Mouse (Mus musculus) kidney, adult 2 months (tissue): ENCODE data around the gene Rims1. TPM values are rescaled to one million over a fixed set of nuclear protein-coding genes. Genes with fewer than 3 reads are reported as not detected.

Source experiments
- DNase-seq: peaks from one replicate; pipeline ENCODE4 v3.0.0; 2021
- H3K27ac ChIP-seq: fragments of 200-500 bp; 2 replicates; pipeline ENCODE4 v1.5.1; 2012; ENCODE audit warnings: low read depth, low read length, control low read depth, inconsistent platforms; ENCODE audit not compliant: insufficient read depth
- H3K27me3 ChIP-seq: fragments of 200-500 bp; replicated peaks from 2 replicates; pipeline ENCODE4 v1.6.1; 2012; ENCODE audit warnings: mild to moderate bottlenecking, moderate library complexity, low read length, inconsistent platforms; ENCODE audit not compliant: control insufficient read depth, insufficient read depth
- H3K36me3 ChIP-seq: fragments of 200-500 bp; 2 replicates; pipeline ENCODE4 v1.6.1; 2012; ENCODE audit warnings: mild to moderate bottlenecking, moderate library complexity, low read length, inconsistent platforms; ENCODE audit not compliant: control insufficient read depth, insufficient read depth
- H3K4me1 ChIP-seq: fragments of 200-500 bp; 2 replicates; pipeline ENCODE4 v1.6.1; 2011; ENCODE audit warnings: low read length; ENCODE audit not compliant: control insufficient read depth, insufficient read depth
- H3K4me3 ChIP-seq: fragments of 200-500 bp; 2 replicates; pipeline ENCODE4 v1.5.1; 2011; ENCODE audit warnings: mild to moderate bottlenecking, low read depth, low read length, control low read depth; ENCODE audit not compliant: insufficient read depth
- CTCF ChIP-seq: fragments of 200-500 bp; conservative IDR thresholded peaks from 2 replicates; pipeline ENCODE4 v1.5.1; 2011; ENCODE audit warnings: low read depth, mild to moderate bottlenecking, control low read depth, low read length, moderate library complexity, mixed read lengths; ENCODE audit not compliant: insufficient read depth, insufficient read length
- POLR2A ChIP-seq: fragments of 200-500 bp; IDR thresholded peaks from one replicate; pipeline ENCODE4 v1.6.1; 2011; ENCODE audit warnings: low read depth, low read length, control low read depth
- WGBS: fragments of 180-500 bp; shearing (Covaris S2); methylation state at CpG from one replicate; pipeline ENCODE4 v1.1.7; 2018; 5-methylcytosine and 5-hydroxymethylcytosine counted together
- polyA plus RNA-seq: library from polyadenylated mRNA; depleted of rRNA; stranded (reverse); fragments of >200 nt; gene quantifications from 2 replicates; pipeline ENCODE4 v1.2.3, GENCODE M21; 2012

Gene Rims1
- polyA plus RNA-seq, 1 experiment, result 0.02 TPM

DNA sequence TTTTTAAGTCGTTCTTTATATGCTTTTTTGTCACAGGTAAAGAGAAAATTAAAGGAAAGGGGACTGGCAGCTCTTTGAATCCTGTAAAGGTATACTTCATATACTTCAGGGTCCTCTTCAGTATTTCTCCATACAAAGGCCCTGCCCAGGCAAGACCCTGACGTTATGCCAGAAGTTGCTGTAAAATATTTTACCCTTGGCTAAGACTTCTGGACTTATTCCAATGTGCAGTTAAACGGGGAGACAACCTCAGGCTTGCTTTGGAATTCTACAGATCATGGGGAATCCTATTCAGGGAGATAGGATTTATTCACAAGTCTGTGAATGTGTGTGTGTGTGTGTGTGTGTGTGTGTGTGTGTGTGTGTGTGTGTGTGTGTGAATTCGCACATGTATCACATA is 270.7 kb downstream of the Rims1 start:
- Histone ChIP-seq H3K4me1 (no peaks in the 10 kb centered on the region), H3K27me3 (no peaks in the 10 kb centered on the region; the same call in 1 of the 2 replicates), H3K4me3 (no peak overlapping the region), H3K36me3 (no peaks in the 10 kb centered on the region), H3K27ac (no peak overlapping the region)
- no peak for TF ChIP-seq POLR2A
- no peak for TF ChIP-seq CTCF
- WGBS, result 42% methylated on average over 4 of the region's 4 CpGs
- DNase-seq, result no peak

DNA sequence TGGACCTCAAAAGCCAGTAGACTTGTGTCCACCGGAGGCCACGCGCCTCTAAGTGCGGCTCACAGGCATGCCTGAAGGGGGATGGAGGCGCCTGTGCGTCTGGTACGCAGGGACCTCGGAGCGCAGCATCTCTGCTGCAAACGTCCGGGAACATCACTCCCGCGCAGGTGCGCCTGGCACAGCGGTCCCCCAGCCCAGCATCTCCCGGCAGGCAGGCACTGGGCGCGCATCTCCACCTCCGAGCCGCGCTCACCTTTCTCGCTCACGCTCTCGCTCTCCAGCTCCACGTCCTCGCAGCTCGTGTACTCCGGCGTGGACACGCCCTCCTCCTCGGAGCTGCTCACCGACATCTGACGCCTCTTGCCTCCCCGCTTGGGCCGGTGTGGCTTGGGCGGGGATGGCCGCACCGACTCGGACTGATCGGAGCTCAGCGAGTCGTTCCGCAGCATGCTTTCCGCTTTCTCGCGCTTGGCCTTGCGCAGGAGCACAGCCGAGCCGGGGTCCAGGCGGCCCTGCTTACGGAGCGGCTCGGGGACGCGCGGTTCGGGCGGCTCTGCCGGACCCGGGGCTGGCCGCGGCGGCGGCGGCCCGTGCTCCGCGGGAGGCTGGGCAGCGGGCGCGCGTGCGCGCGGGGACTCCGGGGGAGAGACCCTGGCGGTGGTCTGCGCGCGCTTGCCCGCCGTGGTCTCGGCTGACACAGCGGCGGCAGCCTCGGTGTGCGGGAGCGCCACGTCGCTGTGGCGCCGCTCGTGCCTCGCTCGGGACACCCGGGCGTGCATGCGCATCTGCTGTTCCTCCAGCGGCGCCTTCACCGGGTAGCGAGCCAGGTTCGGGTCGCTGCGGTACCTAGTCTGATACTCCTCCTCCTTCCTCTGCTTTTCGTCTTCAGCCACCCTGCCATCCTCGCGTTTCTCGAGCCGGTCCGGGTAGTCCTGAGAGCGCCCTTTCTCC is 272.4 kb downstream of the Rims1 start:
- DNase-seq, result no peak
- no peak overlapping the region for H3K4me3 ChIP-seq
- TF ChIP-seq POLR2A (no peak), CTCF (no peak)
- no peaks in the 10 kb centered on the region for H3K36me3 ChIP-seq
- 1% methylated on average over 110 of the region's 112 CpGs for WGBS
- H3K27ac ChIP-seq, result no peak overlapping the region
- no peaks in the 10 kb centered on the region for H3K4me1 ChIP-seq
- no peaks in the 10 kb centered on the region; the same call in 1 of the 2 replicates for H3K27me3 ChIP-seq

- H3K27ac ChIP-seq, result no peak overlapping the region
- DNase-seq, result no peak
- 87% methylated on average over 4 of the region's 4 CpGs for WGBS
- H3K27me3 ChIP-seq, result no peaks in the 10 kb centered on the region
- H3K4me1 ChIP-seq, result no peaks in the 10 kb centered on the region
- H3K36me3 ChIP-seq, result no peaks in the 10 kb centered on the region
- H3K4me3 ChIP-seq, result no peak overlapping the region
- no peak for TF ChIP-seq CTCF
- no peak for TF ChIP-seq POLR2A
Measured at GRCm38 (mm10) chr1:22515103-22515502, 290.7 kb downstream of the Rims1 start.

- no peak overlapping the region for H3K27ac ChIP-seq
- WGBS, result 84% methylated on average over 16 of the region's 16 CpGs
- H3K4me3 ChIP-seq, result no peak overlapping the region
- H3K4me1 ChIP-seq, result no peaks in the 10 kb centered on the region
- no peaks in the 10 kb centered on the region for H3K27me3 ChIP-seq
- TF ChIP-seq POLR2A, result no peak
- no peak for TF ChIP-seq CTCF
- no peaks in the 10 kb centered on the region for H3K36me3 ChIP-seq
- no peak for DNase-seq
Measured at GRCm38 (mm10) chr1:22512421-22512820, 293.4 kb downstream of the Rims1 start.

- 74% methylated on average over 9 of the region's 9 CpGs for WGBS
- Histone ChIP-seq H3K4me3 (no peak overlapping the region), H3K36me3 (no peaks in the 10 kb centered on the region), H3K27ac (no peak overlapping the region), H3K27me3 (no peaks in the 10 kb centered on the region), H3K4me1 (no peaks in the 10 kb centered on the region)
- no peak for TF ChIP-seq CTCF
- TF ChIP-seq POLR2A, result no peak
- no peak for DNase-seq
Measured at GRCm38 (mm10) chr1:22511614-22512013, 294.2 kb downstream of the Rims1 start.

DNA sequence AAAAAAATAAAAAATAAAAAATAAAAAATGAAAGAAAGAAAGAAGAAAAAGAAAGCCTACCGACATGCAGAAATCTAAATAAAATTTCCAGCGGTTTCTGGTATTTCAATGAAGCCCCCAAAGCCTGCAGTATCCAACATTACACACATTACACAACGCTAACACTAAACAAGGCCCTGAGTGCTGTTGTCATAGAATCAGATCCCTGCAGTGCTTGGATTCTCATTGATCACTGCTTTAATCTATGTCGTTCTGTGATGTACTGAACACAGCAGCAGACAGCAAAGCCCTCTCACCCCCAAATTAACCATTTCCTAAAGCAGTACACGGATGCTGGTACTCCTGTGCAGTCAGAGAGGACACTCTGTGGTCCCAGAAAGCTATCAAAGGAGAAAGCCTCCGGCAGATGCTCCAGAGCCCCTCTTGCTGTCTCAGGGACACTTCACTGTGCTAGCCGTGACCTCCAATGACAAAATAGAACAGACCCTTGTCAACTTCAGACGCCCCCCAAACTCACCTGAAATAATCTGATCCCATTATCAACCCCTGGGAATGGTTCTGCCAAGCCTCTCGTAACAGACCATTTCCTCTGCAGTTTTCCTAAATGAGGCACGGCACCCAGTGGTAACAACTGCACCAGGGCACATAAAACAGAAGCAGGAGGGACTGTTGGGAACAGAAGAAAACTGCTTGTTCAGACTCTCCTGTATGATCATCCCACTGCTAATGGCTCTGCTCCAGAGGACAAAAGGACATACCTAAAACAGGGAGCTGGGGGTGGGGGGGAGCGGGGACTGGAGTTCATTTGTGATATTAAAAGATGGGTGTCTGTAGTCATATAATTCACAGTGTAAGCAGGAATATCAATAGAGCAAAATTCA is 296.8 kb downstream of the Rims1 start:
- no peaks in the 10 kb centered on the region for H3K27me3 ChIP-seq
- no peaks in the 10 kb centered on the region for H3K4me1 ChIP-seq
- no peak overlapping the region for H3K4me3 ChIP-seq
- WGBS, result 64% methylated on average over 11 of the region's 11 CpGs
- no peak for DNase-seq
- no peak overlapping the region for H3K27ac ChIP-seq
- no peaks in the 10 kb centered on the region for H3K36me3 ChIP-seq
- TF ChIP-seq CTCF (no peak), POLR2A (no peak)

DNA sequence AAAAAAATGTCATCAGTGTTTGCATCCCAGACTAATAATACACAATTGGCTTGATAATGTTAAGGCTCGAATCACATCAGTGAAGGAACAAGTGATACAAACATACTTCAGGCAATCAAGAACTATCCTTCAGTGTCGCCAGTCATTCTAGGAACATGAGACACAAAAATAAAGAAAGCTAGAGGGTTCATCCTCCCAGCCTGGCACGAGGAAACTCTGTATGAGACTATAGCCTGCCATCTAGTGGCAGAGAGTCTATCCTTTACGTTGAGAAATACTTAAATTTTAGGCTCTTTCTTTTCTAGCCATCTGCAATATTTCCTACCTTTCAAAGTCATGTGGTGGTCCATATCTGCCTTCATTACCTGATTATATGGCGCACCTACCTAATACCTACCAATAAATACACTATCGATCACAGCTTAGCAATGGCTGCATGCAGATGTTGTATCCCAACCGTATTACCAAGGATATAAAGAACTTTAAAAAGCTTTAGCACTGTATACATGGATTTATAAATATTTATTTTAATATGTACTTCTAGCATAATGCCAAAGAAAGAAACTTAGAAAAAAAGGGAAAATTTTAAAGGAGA is 318.4 kb downstream of the Rims1 start:
- no peaks in the 10 kb centered on the region for H3K27me3 ChIP-seq
- DNase-seq, result no peak
- H3K4me3 ChIP-seq, result no peak overlapping the region
- no peaks in the 10 kb centered on the region for H3K4me1 ChIP-seq
- no peak overlapping the region for H3K27ac ChIP-seq
- 43% methylated on average over 7 of the region's 7 CpGs for WGBS
- no peak for TF ChIP-seq POLR2A
- 0 out of 2 replicates have a peak, but pooled peaks have one; percentile 14 for TF ChIP-seq CTCF
- no peaks in the 10 kb centered on the region for H3K36me3 ChIP-seq
